Mouse (Mus musculus): ENCODE data around the gene Pgam1. TPM values are rescaled to one million over a fixed set of nuclear protein-coding genes. Genes with fewer than 3 reads are reported as not detected.
"Not testable (repeated sequence)": the region's sequence is repeated elsewhere in the genome, so short reads cannot be mapped to it uniquely, and the experiment has no call there.

Gene Pgam1
- total RNA-seq, 2 experiments from 2014 or later = 116 to 154 TPM

GRCm38 (mm10) chr19:41908736-41909135, 3.0 kb upstream of the Pgam1 start:
- no peak for DNase-seq
- intact Hi-C loops (cut with DNase I) = no loop called here

- DNase-seq = no peak
- intact Hi-C loops (cut with DNase I) = loop anchor here (2.0 to 5.0 kb wide), 3 partner anchors 14 to 117 kb away; partner anchors contain the start of genes Mms19, Rrp12 and Ubtd1
Observed at GRCm38 (mm10) chr19:41910396-41910795, 1.3 kb upstream of the Pgam1 start.

GRCm38 (mm10) chr19:41912121-41913080, 678 bp downstream of the Pgam1 start:
- intact Hi-C loops (cut with DNase I) = loop anchor here (2.0 to 5.0 kb wide), 3 partner anchors 20 to 115 kb away; partner anchors contain the start of genes Exosc1, Mms19, Ubtd1 and Zdhhc16
- peak; percentile 53 to 56 for DNase-seq

GRCm38 (mm10) chr19:41913774-41914591, 2.3 kb downstream of the Pgam1 start:
- intact Hi-C loops (cut with DNase I) = loop anchor here (2.0 to 5.0 kb wide), 3 partner anchors 19 to 113 kb away; partner anchors contain the start of genes Exosc1, Mms19, Ubtd1 and Zdhhc16
- no peak for DNase-seq

GRCm38 (mm10) chr19:41914592-41914882, 2.8 kb downstream of the Pgam1 start:
- intact Hi-C loops (cut with DNase I) = loop anchor here (5.0 kb wide), 2 partner anchors 68 to 113 kb away; partner anchors contain the start of genes Mms19 and Ubtd1
- not testable (repeated sequence) for DNase-seq

GRCm38 (mm10) chr19:41915294-41915693, 3.6 kb downstream of the Pgam1 start:
- intact Hi-C loops (cut with DNase I) = no loop called here
- DNase-seq = no peak

- intact Hi-C loops (cut with DNase I) = no loop called here
- no peak for DNase-seq
Observed at GRCm38 (mm10) chr19:41916853-41917252, 5.1 kb downstream of the Pgam1 start.

- intact Hi-C loops (cut with DNase I) = no loop called here
Observed at GRCm38 (mm10) chr19:41919471-41919870, 7.7 kb downstream of the Pgam1 start.

GRCm38 (mm10) chr19:41920412-41921067, 8.8 kb downstream of the Pgam1 start:
- intact Hi-C loops (cut with DNase I) = no loop called here
- DNase-seq = no peak

More at GRCm38 (mm10) chr19:41919471-41919870, 7.7 kb downstream of the Pgam1 start:
- no peak for DNase-seq

GRCm38 (mm10) chr19:41932686-41933085, 21.0 kb downstream of the Pgam1 start:
- no peak for DNase-seq
- intact Hi-C loops (cut with DNase I) = loop anchor here (2.0 kb wide), 1 partner anchor 20 kb away; no protein-coding TSS in a partner anchor

GRCm38 (mm10) chr19:41933179-41934086, 21.7 kb downstream of the Pgam1 start, which contains the start of the genes Exosc1 and Zdhhc16:
Gene Exosc1 (minus strand): TSS chr19:41933423.
Gene Zdhhc16 (plus strand): TSS chr19:41933480.
- intact Hi-C loops (cut with DNase I) = loop anchor here (2.0 kb wide), 1 partner anchor 21 kb away; no protein-coding TSS in a partner anchor
- DNase-seq = peak; percentile 99

- intact Hi-C loops (cut with DNase I) = no loop called here
- DNase-seq = no peak
Observed at GRCm38 (mm10) chr19:41934124-41934523, 22.4 kb downstream of the Pgam1 start.

GRCm38 (mm10) chr19:41935921-41936320, 24.2 kb downstream of the Pgam1 start:
- intact Hi-C loops (cut with DNase I) = no loop called here
- DNase-seq = no peak

GRCm38 (mm10) chr19:41938539-41938938, 26.8 kb downstream of the Pgam1 start:
- no peak for DNase-seq
- intact Hi-C loops (cut with DNase I) = no loop called here

GRCm38 (mm10) chr19:41943841-41944240, 32.1 kb downstream of the Pgam1 start:
- intact Hi-C loops (cut with DNase I) = no loop called here
- no peak for DNase-seq

GRCm38 (mm10) chr19:41952287-41952686, 40.6 kb downstream of the Pgam1 start:
- intact Hi-C loops (cut with DNase I) = loop anchor here (2.0 kb wide), 1 partner anchor 75 kb away; no protein-coding TSS in a partner anchor
- DNase-seq = peak; percentile 15 to 16

- intact Hi-C loops (cut with DNase I) = loop anchor here (2.0 kb wide), 1 partner anchor 73 kb away; no protein-coding TSS in a partner anchor
- DNase-seq = no peak
Observed at GRCm38 (mm10) chr19:41953574-41953973, 41.9 kb downstream of the Pgam1 start.

Measured in heart, postnatal 10 days (tissue).